Mouse (Mus musculus): Measurements from ENCODE around the gene Aamp.
"Not testable (repeated sequence)": the region's sequence is repeated elsewhere in the genome, so short reads cannot be mapped to it uniquely, and the experiment has no call there.

The Aamp gene

DNA sequence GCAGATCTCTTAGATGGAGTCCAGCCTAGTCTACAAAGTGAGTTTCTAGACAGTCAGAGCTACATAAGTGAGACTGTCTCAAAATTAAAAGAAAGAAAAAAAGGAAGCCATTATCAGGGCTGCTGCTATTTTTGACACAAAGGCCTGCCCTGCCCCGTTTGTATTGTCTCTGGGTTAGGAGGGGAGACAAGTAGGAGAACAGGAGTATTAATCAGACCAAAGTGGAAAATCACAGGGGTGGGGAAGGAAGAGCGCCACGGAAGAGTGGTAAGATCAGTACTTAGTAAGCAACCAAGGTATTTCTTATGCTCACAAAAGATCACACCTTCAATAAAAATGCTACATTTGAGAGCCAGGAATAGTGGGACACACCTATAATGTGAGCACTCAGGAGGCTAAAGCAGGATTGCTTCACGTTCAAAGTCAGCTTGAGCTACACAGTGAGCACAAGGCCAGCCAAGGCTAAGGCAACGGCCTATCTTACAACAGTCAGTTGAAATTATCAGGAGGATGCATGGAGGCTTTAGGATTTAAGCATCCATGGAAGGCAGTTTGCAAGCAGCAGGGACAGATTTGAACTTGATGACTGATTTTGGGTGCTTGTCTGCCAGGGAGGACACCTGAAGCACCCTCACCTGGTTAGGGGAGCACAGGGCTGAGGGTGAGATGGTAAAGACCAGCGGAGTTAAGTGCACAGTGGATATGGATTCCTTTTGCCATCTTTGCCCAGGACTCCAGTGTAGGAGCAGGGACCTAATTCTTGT is 16.0 kb upstream of the Aamp start:
- no peak for DNase-seq (ENCODE audit: low spot score)

DNA sequence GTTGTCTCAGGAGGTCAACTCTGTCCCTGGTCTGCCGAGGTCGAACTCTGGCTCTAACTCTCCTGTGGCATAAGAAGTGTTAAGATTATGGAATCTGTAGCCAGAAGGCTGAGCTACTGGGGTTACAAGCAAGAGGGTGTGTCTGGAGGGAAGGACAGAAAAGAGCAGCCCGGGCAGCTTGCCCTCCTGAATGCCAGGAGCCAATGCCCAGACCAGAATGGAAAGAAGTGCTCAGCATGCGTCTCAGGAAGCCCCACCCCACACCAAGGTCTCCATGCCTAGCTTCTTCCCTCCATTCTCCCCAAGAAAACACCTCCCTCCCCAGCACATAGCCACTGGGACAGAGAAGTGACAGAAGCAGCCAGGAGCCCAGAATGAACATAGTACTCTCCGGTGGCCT is 14.5 kb upstream of the Aamp start:
- peak; percentile 55 for DNase-seq (ENCODE audit: low spot score)

DNA sequence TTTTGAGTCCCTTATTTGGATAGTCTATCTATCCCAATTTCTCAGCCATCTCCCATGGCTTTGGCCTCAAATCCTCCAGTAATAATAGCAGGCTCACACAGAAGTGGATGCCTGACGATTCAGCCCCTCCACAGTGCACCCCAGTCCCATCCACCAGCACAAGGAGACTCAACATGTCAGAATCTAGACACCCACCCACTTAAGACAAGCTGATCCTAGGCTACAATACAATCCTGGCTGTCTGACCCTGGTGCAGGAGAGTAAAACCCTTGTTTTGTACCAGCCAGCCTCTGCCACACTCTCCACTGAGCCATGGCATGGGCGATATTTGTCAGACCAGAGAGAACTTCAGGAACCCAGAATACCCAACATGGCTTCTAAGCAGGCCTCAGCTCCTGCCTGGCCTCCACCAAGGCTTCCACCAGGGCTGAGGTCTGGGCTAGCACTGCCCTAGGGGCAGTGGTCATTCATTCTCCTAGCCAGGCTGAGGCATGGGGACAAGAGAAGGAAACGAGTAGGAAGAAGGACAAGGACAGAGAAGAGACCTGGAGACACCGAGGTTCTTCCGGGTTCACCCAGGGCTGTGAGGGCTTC is 13.7 kb upstream of the Aamp start:
- no peak for DNase-seq (ENCODE audit: low spot score)

- peak; percentile 45 for DNase-seq (ENCODE audit: low spot score)
Observed at GRCm38 (mm10) chr1:74297269-74297668, 12.7 kb upstream of the Aamp start.

DNA sequence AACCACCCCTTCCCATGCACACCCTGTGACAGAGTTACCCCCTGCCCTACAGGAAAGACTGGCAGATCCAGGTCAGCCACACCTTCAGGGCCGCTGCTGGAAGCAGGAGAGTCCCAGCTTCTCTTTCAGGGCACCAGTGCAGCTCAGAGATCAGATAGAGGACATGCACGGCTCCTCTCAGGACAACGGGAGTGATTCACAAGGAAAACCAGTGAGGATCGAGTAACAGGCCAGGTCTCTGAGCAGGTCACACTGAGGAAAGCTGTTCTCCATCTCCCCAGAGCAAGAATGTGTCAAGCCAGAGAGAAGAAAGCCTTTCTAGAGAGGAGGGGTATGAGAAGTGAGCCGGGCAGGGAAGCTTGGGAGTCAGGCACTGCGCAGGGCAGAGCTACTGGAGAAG is 11.9 kb upstream of the Aamp start:
- no peak for DNase-seq (ENCODE audit: low spot score)

DNA sequence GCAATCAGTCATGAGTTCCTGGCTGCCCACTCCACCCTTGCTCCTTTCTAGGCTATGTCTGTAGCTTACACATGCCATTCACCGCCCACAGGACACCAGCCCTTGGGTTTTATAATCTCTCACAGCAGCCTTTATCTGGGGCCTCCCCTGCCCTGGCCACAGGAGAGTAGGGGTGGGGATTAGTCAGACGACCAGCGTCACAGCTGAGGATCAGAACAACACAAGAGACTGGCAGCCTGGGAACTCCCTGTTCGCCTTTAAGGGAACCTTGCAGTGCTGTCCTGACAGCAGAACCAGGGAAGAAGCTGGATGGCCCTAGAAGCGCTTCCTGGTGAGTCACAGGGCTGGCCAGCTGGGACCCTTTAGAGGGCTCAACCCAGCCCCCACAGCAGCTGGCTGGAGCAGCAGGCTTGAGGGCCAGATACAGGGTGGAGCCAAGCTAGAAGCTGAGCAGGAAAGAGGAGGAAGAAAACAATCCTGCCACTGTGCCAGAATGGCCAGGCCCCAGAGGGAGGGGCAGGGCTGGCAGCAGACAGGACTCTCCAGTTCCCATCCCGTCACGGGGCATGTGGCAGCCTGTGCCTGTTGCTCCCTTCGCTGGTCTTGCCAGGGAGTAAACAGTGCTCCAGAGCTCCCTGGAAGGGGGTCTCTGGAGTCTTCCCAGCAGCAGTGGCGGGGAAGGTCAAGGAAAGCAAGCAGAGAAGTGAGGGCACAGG is 11.1 kb upstream of the Aamp start:
- peak; percentile 91 for DNase-seq (ENCODE audit: low spot score)

GRCm38 (mm10) chr1:74294733-74295455 is 10.4 kb upstream of the Aamp start:
- DNase-seq (ENCODE audit: low spot score) = no peak

DNA sequence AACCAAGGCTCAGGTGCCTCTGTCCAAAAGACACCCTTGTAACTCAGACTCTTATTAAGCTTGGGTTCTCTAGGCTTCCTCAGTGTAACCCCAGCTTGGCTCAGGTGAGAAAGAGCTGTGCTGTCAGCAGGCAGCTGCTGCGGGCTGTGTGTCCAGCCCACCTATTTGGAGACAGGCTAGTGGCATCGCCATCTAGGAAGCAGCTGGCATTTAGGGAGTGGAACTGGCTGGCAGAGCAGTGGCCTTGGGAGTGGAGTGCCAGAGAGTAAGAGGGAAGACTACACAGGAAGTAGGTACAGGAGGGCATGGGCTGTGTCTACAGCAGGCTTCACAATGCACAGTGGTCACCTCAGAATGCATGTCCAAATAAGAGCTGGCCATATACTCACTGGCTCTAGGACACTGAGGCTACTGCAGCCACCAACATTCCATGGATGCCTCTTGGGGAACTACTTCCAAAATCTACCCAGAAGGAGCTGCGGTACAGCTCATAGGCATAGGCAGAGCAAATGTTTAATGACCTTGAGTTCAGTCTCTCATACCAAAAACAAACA is 9.6 kb upstream of the Aamp start:
- DNase-seq (ENCODE audit: low spot score) = no peak

DNA sequence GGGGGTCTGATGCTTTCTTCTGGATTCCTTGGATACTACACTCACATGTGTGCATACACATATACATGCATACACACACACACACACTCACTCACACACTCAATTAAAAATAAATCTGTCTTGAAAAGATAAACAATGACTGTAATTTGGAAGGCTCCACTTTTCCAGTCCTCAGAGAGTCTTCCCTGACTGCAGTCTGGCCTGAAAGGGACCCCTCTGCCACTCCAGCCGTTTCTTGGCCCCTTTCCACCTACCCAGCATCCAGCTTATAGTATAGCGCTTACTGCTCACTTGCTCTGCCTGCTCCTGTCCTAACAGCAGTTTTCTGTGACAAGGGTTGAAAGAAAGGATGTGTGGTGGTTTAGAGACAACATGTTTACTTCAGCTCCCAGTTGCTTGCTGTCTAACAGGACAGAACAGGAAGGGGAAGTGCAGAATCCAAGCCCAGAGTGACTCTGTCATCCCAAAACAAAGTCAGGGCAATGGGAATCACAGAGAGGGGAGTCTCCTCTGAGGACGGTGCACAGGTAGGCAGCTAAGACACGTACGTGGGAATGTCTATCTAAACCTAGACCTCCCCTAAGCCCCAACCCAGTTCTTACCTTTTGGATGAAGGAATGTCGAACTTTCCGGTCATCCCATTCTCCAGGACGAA is 8.9 kb upstream of the Aamp start:
- no peak for DNase-seq (ENCODE audit: low spot score)

DNA sequence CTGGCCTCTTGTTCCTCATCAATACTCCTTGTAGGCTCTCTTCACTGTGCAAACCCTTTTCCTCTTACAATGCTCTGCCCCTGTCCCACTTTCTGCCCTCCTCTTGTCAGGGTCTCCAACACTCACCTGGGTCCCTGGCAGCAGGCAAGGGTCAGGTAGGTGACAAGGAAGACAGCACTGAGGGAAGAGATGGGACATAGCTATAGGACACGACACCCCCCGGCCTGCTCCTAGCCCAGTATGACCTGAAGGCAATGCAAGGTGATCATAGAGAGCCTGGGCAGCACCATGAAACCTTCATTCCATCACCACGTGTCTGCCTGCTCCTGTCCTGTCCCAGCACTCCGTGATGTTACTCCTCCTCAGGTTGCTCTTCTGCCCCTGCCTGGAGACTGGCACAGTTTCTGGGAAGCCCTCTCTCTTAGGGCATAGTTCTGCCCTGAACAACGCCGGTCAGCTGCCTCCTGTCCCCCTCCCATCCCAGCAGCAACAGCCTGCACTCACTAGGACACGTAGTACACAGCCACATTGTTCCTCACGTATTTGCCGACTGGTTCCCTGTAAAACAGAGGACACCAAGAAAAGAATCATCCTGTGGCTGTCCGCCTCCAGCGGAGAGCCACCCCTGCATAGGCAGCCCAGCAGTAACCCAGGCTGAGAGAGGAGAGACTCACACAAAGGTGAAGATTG is 7.9 kb upstream of the Aamp start:
- no peak for DNase-seq (ENCODE audit: low spot score)

DNA sequence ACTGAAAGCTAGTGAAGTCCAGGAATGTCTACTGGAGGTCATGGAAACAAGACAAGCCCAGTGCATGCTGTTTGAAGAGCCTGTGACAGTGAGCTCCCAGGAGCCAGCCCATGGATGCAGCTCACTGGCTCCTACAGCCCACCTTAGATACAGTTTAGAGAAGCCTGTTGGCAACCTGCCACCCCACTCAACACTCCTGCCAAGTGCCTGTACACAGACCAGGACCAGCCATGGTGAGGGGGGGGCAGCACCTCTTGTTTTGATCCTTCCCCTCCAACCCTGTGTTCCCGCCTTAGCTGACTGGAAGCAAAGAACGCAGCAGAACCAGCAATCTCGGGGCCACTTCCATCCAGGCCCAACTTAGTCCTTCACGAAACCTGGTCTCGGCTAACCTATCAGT is 5.6 kb upstream of the Aamp start:
- DNase-seq (ENCODE audit: low spot score) = no peak

- no peak for DNase-seq (ENCODE audit: low spot score)
Observed at GRCm38 (mm10) chr1:74289740-74290139, 5.2 kb upstream of the Aamp start.

- DNase-seq (ENCODE audit: low spot score) = no peak
Observed at GRCm38 (mm10) chr1:74289248-74289647, 4.7 kb upstream of the Aamp start.

GRCm38 (mm10) chr1:74288327-74288726 is 3.8 kb upstream of the Aamp start:
- no peak for DNase-seq (ENCODE audit: low spot score)

- not testable (repeated sequence) for DNase-seq (ENCODE audit: low spot score)
Observed at GRCm38 (mm10) chr1:74286869-74287607, 2.5 kb upstream of the Aamp start.

GRCm38 (mm10) chr1:74285212-74286010 is 873 bp upstream of the Aamp start:
- no peak for DNase-seq (ENCODE audit: low spot score)

- DNase-seq (ENCODE audit: low spot score) = peak; percentile 63
Observed at GRCm38 (mm10) chr1:74283686-74284463, 663 bp downstream of the Aamp start.

GRCm38 (mm10) chr1:74282896-74283625 is 1.5 kb downstream of the Aamp start:
- no peak for DNase-seq (ENCODE audit: low spot score)

Measured in ovary, adult 18-20 months (tissue).